In genomic region chr9:34988683-34989082, GRCm38 (mm10) we compare ENCODE assay signal across 17 mouse cellular contexts.
"Had no signal": no experiment of that assay in that cellular context is flagged by ENCODE, and none has a peak within 500 bp of the region (broad histone marks: within the 10 kb centered on the region; RNA-seq: fewer than 3 reads in every experiment).

No protein-coding gene starts in this region.

- H3K27me3 ChIP-seq: lung, embryonic 15.5 days; midbrain, embryonic 13.5 days; midbrain, embryonic 15.5 days; neural tube, embryonic 12.5 days; stomach, embryonic 15.5 days had no signal

- H3K9ac ChIP-seq: lung, embryonic 15.5 days; midbrain, embryonic 13.5 days; midbrain, embryonic 15.5 days; neural tube, embryonic 12.5 days; stomach, embryonic 15.5 days had no signal

- H3K4me1 ChIP-seq: midbrain, embryonic 15.5 days; neural tube, embryonic 12.5 days had no signal

- DNase-seq: lung, adult 2 months; lung, postnatal 14 days; lung, postnatal 36 days; right cerebral cortex, postnatal 14 days; thymus, adult 2 months; thymus, postnatal 25 days; thymus, postnatal 4 days had no signal

- H3K27ac ChIP-seq: lung, embryonic 15.5 days; macrophage; midbrain, embryonic 13.5 days; midbrain, embryonic 15.5 days; neural tube, embryonic 12.5 days; stomach, embryonic 15.5 days; stomach, postnatal 0 days had no signal

- H3K9me3 ChIP-seq: lung, embryonic 15.5 days; megakaryocyte, embryonic 14.5 days; midbrain, embryonic 13.5 days; midbrain, embryonic 15.5 days; neural tube, embryonic 12.5 days; stomach, embryonic 15.5 days had no signal

- H3K36me3 ChIP-seq: lung, embryonic 15.5 days; midbrain, embryonic 13.5 days; midbrain, embryonic 15.5 days; neural tube, embryonic 12.5 days; stomach, embryonic 15.5 days had no signal

- H3K4me2 ChIP-seq: lung, embryonic 15.5 days; midbrain, embryonic 11.5 days; midbrain, embryonic 13.5 days; midbrain, embryonic 15.5 days; neural tube, embryonic 12.5 days; stomach, embryonic 15.5 days had no signal

- H3K4me3 ChIP-seq: lung, embryonic 15.5 days; megakaryocyte, embryonic 14.5 days; midbrain, embryonic 13.5 days; midbrain, embryonic 15.5 days; neural tube, embryonic 12.5 days; stomach, embryonic 15.5 days had no signal

- ATAC-seq: lung, postnatal 0 days; midbrain, embryonic 13.5 days; midbrain, embryonic 15.5 days had no signal
